Mouse (Mus musculus): ENCODE data around the gene Crlf1.

Crlf1 gene

DNA sequence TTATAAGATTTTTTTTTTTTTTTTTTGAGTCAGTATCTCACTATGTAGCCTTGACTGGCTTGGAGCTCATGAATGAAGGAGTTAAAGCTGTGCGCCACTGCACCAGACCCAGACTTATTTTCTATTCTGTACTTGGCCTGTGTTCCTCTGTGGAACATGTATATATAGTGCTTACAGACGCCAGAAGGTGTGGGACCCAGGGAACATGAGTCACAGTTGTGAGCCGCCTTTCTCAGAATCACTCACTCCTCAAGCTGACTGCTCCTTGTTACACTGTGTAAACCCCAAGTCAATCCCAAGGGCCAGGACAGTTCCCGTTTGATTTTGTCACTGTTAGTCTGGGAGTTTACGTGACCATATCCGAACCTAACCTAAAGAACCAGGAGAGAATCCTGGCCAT, 26.1 kb downstream of the Crlf1 start:
- DNase-seq (ENCODE audit: low read depth, low spot score): no peak

- no peak for DNase-seq (ENCODE audit: low read depth, low spot score)
Measured at GRCm38 (mm10) chr8:70519606-70520005, 26.6 kb downstream of the Crlf1 start.

DNA sequence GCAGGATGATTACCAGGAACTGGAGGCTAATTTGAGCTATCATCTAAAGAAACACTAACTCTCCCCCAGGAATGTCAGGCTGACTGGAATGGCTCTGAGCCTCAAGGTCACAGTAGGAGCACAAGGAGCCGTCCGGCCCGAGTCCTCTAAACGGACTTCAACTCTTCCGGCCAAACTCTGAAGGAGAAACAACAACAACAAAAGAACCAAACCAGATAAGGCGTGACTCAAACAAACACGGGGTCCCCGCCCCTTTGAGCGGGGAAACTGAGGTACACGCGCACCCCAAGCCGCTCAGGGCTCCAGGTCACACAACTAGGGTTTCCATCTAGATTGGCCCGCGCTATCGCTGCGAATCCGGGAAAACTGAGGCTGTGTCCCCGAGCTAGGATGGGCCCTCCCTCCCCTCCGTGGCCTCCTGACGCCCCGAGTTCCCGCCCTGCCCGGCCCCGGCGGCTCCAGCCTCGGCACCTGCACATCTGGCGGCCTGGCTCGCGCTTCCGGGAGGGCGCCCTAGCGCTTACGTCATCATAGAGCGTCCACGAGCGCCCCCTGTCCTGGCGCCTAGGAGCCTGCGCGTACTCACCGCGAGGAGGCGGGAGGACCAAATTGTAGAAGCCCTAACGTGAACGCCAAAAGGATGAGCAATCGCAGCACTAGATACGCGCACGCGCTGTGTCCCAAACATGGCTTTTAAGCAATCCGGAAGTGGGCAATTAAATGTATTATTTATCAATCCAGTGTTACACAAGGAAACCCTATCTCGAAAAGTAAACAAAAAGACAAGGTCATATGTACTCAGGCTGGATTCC, 29.8 kb downstream of the Crlf1 start:
- peak; percentile 98 for DNase-seq (ENCODE audit: low read depth, low spot score)

GRCm38 (mm10) chr8:70527111-70527511, 34.2 kb downstream of the Crlf1 start:
- no peak for DNase-seq (ENCODE audit: low read depth, low spot score)

DNA sequence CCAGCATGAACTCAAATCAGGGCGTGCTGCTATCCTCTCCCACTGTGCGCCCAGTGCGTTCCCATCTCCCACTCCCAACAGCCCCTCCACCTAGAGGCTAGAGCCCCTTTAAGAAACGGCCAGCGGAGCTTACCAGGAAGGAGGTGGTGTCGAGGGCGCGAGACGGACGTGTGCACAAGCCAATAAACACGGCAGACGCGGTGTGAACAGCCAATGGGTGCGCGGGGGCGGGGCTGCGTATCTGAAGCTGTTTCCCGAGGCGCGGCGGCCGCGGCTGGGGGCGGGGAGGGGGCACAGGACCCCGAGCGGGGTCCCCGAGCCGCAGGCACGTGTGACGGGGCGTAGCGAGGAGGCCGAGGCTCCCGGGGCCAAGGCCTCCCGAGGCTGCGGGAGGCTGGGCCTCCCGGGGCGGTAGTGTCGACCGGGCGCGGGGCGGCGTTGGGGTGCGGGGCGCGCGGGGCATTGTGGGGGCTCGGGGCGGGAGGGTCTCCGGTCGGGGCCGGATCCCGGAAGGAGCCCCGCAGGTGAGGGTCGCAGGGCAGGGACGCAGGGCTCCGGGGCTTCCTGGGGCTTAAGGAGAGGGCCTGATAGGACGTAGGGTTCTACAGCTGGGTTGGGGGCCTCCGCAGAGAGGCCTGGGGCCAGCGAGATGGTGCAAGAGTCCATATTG, 34.7 kb downstream of the Crlf1 start, which contains the start of the genes Fkbp8 and Kxd1:
Gene Fkbp8, plus strand, starts transcription at position 213 of the 670 bp plus-strand sequence.
Gene Kxd1, minus strand, starts transcription at position 445 of the 670 bp plus-strand sequence.
- peak; percentile 95 for DNase-seq (ENCODE audit: low read depth, low spot score)

GRCm38 (mm10) chr8:70528182-70528797, 35.3 kb downstream of the Crlf1 start:
- no peak for DNase-seq (ENCODE audit: low read depth, low spot score)

DNA sequence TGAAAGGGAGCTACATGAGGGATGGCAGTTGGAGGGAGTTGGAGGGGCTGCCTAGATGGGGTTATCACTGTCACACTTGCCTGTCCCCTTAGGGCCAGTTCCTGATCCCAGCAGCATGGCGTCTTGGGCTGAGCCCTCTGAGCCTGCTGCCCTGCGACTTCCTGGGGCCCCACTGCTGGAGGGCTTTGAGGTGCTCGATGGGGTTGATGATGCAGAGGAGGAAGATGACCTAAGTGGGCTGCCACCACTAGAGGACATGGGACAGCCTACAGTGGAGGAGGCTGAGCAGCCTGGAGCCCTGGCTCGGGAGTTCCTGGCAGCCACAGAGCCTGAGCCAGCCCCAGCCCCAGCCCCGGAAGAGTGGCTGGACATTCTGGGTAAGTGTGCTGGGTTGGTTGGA, 36.3 kb downstream of the Crlf1 start:
- DNase-seq (ENCODE audit: low read depth, low spot score): no peak

DNA sequence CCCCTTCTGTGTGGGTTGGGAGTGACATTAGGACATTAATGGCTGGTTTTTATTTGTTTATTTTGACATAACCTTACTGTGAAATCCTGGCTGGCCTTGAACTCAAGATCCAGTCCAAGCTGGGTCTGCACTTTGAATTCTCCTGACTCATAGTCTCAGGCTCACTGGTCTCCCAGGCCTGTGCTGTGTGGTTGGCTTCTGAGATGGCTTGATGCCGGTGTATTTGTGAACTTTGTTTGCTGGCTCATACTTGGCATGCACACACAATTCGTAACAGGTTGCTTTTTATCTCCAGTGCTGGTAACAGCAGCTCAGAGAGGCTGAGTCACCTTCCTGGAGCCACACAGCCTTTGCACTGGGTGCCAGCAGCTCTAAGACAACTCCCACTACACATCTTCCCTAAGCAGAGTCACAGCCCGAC, 36.8 kb downstream of the Crlf1 start:
- no peak for DNase-seq (ENCODE audit: low read depth, low spot score)

GRCm38 (mm10) chr8:70530314-70530713, 37.4 kb downstream of the Crlf1 start:
- DNase-seq (ENCODE audit: low read depth, low spot score): no peak

GRCm38 (mm10) chr8:70534281-70534680, 41.3 kb downstream of the Crlf1 start:
- DNase-seq (ENCODE audit: low read depth, low spot score): no peak

DNA sequence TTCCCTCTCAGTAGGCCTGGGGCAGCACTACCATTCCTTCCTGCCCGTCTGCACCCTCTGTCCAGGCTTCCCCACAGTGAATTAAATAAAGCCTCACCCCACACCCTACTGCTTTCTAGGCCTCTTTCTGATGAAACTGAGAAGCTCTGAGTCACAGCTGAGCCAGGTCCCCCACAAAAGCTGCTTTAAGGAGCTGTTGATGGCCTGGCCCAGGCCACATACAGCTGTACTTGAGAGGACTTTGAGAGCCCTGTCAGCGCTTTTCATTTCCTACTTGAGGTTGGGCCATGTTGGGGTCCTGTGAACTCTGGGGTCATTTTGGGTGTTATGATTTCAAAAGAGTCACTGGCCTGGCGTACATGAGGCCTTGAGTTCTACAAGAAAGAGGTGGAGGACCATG, 42.3 kb downstream of the Crlf1 start:
- DNase-seq (ENCODE audit: low read depth, low spot score): no peak

DNA sequence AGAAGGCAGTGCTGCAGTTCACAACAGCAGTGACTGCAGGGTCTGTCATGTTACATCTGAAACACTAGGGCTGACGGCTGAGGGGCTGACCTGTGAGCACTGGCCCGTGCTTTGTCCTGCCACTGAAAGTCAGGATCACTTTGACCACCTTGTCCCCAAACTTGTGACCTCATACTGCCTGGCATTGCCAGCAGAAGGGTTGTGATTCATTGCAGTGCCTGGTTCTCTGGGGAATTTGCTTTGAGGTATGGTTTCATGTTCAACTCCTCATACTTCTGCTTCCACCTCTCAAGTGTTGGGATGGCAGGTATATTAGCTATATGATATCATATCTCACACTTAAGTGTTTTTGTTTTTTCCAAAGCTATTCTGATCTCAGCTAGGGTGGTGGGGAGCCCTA, 42.7 kb downstream of the Crlf1 start:
- no peak for DNase-seq (ENCODE audit: low read depth, low spot score)

- DNase-seq (ENCODE audit: low read depth, low spot score): peak; percentile 47
Measured at GRCm38 (mm10) chr8:70538024-70538579, 45.1 kb downstream of the Crlf1 start.

DNA sequence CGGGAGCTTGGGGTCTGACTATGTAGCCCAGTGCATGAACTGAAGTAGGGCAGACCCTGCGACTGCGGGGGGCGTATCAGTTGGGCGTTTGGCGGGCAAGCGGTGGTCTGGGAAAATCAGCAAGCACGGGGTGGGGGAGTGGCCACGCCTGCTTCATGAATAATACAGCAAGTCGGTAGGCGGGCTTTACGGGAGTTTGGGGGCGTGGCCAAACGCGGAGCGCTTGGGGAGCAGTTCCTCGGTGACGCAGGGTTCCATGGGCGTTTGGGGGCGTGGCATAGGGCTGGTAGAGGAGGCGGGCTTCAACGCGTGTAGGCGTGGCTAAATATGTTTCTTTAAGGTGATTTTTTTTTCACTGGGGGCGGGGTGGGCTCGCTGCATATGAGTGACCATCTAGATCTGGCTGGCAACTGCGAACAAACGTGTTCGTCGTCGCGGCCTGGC, 45.7 kb downstream of the Crlf1 start:
- peak; percentile 100 for DNase-seq (ENCODE audit: low read depth, low spot score)

DNA sequence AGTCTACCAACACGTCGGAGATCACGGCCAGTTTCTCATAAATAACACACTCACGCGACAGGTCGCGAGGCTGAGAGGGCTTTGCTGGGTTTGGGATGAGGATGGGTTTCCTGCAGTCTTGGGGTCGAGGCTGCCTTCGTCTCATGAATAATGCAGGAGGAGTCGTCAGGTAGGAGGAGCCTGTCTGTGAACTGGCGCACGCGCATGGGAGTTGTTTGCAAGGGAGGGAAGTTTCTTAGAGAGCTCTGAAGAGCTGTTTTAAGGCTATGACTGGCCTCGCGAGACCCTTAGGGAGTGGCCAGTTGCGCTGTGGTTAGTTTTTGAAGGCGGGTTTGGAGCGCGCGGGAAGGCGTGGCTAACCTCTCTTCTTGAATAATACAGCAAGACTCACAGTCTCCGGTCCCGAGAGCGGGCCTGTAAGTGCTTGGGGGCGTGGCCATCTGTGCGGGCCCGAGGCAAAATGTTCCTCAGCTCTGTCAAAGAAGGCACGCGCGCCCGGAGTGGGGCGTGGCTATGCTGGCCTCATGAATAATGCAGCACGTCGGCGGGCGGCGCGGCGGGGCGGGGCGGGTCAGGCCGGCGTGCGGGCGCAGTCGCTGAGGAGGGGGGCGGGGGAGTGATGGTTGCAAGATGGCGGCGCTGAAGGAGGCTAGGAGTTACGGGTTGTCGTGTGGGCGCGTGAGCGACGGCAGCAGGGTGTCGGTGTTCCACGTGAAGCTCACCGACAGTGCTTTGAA, 46.3 kb downstream of the Crlf1 start, which contains the start of gene Ell:
Gene Ell, plus strand, starts transcription at position 381 of the 737 bp plus-strand sequence.
- peak; percentile 99 for DNase-seq (ENCODE audit: low read depth, low spot score)

- DNase-seq (ENCODE audit: low read depth, low spot score): no peak
Measured at GRCm38 (mm10) chr8:70540013-70540506, 47.1 kb downstream of the Crlf1 start.

GRCm38 (mm10) chr8:70540507-70541071, 47.6 kb downstream of the Crlf1 start:
- DNase-seq (ENCODE audit: low read depth, low spot score): no peak

- DNase-seq (ENCODE audit: low read depth, low spot score): no peak
Measured at GRCm38 (mm10) chr8:70541081-70541480, 48.1 kb downstream of the Crlf1 start.

- DNase-seq (ENCODE audit: low read depth, low spot score): no peak
Measured at GRCm38 (mm10) chr8:70544200-70544687, 51.3 kb downstream of the Crlf1 start.

DNA sequence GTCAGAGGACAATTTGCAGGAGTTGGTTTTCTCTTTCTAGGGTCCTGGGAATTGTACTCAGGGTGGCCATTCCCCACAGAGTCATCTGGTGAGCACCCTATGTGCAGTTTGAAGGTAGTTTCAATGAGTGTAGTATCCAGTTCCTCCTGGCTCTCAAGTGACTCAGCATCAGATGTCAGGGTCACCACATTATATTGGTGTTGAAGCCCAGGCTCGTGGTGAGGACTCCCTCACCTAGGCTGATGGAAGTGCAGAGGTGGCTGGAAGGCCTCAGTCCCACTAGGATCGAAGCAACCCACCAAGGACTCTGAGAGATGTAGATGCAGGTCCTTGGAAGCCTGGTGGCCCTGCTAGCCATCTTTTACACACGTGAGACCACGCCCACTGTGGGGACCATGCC, 53.5 kb downstream of the Crlf1 start:
- DNase-seq (ENCODE audit: low read depth, low spot score): no peak

GRCm38 (mm10) chr8:70547762-70548161, 54.8 kb downstream of the Crlf1 start:
- no peak for DNase-seq (ENCODE audit: low read depth, low spot score)

Measured in mesoderm, embryonic 11.5 days (tissue).